Mouse (Mus musculus) frontal cortex, postnatal 14 days (tissue): Measurements from ENCODE around the gene Rogdi.

Source experiments
- DNase-seq, 2 experiments: peaks; one replicate each; pipeline ENCODE4 v3.0.0; 2022; ENCODE audit warnings: low spot score in 2 of 2

The Rogdi gene

GRCm38 (mm10) chr16:4993276-4993675 is 20.1 kb downstream of the Rogdi start:
- no peak for DNase-seq

- DNase-seq, result no peak
These were observed 28.6 kb downstream of the Rogdi start for GRCm38 (mm10) chr16:4984717-4985116.

- DNase-seq, result no peak
These were observed 33.5 kb downstream of the Rogdi start for GRCm38 (mm10) chr16:4979755-4980380.

- peak in 1 of 2 experiments; percentile 28 for DNase-seq
These were observed 34.9 kb downstream of the Rogdi start for GRCm38 (mm10) chr16:4978275-4979051.

GRCm38 (mm10) chr16:4976180-4976579 is 37.2 kb downstream of the Rogdi start:
- no peak for DNase-seq

GRCm38 (mm10) chr16:4974521-4974920 is 38.8 kb downstream of the Rogdi start:
- DNase-seq, result no peak

GRCm38 (mm10) chr16:4971626-4972025 is 41.7 kb downstream of the Rogdi start:
- no peak for DNase-seq

- DNase-seq, result no peak
These were observed 44.1 kb downstream of the Rogdi start for GRCm38 (mm10) chr16:4969055-4969843.

- DNase-seq, result no peak
These were observed 44.9 kb downstream of the Rogdi start for GRCm38 (mm10) chr16:4968426-4968825.

GRCm38 (mm10) chr16:4965392-4966129 is 47.8 kb downstream of the Rogdi start:
- no peak for DNase-seq

- DNase-seq, result no peak
These were observed 48.5 kb downstream of the Rogdi start for GRCm38 (mm10) chr16:4964731-4965391.

GRCm38 (mm10) chr16:4963797-4964709 is 49.3 kb downstream of the Rogdi start, which contains the start of gene Anks3:
Gene Anks3 (minus strand): TSS chr16:4964205.
- DNase-seq, result peak; percentile 98 to 99

- DNase-seq, result no peak
These were observed 50.0 kb downstream of the Rogdi start for GRCm38 (mm10) chr16:4963346-4963745.

GRCm38 (mm10) chr16:4960260-4960659 is 53.1 kb downstream of the Rogdi start:
- no peak for DNase-seq
